Mouse (Mus musculus) left cerebral cortex, adult 8-10 months (tissue): ENCODE measurements around the gene Car10. TPM values are rescaled to one million over a fixed set of nuclear protein-coding genes. Genes with fewer than 3 reads are reported as not detected.

Experiments used
- DNase-seq, 2 experiments: peaks; one replicate each; pipeline ENCODE4 v3.0.0; 2022; ENCODE audit warnings: low spot score in 2 of 2
- total RNA-seq, 4 experiments: library from RNA; stranded (reverse); gene quantifications; 2 replicates each; pipeline ENCODE4 v1.2.4; 2022

The Car10 gene
- total RNA-seq, 4 experiments from 2014 or later: 109 to 120 (median 112) TPM

GRCm38 (mm10) chr11:93490211-93490820, 392.5 kb downstream of the Car10 start:
- peak in 1 of 2 experiments; percentile 46 for DNase-seq

GRCm38 (mm10) chr11:93497896-93498295, 400.1 kb downstream of the Car10 start:
- DNase-seq: no peak

GRCm38 (mm10) chr11:93500442-93500841, 402.6 kb downstream of the Car10 start:
- no peak for DNase-seq

- DNase-seq: no peak
Observed at GRCm38 (mm10) chr11:93501671-93502070, 403.8 kb downstream of the Car10 start.

- DNase-seq: no peak
Observed at GRCm38 (mm10) chr11:93502864-93503263, 405.0 kb downstream of the Car10 start.

- no peak for DNase-seq
Observed at GRCm38 (mm10) chr11:93503469-93503868, 405.6 kb downstream of the Car10 start.

- no peak for DNase-seq
Observed at GRCm38 (mm10) chr11:93509527-93510235, 411.9 kb downstream of the Car10 start.

- no peak for DNase-seq
Observed at GRCm38 (mm10) chr11:93512843-93513242, 415.0 kb downstream of the Car10 start.

- DNase-seq: no peak
Observed at GRCm38 (mm10) chr11:93514396-93514795, 416.6 kb downstream of the Car10 start.

- DNase-seq: no peak
Observed at GRCm38 (mm10) chr11:93515566-93515965, 417.7 kb downstream of the Car10 start.

- DNase-seq: no peak
Observed at GRCm38 (mm10) chr11:93516216-93516615, 418.4 kb downstream of the Car10 start.

- DNase-seq: no peak
Observed at GRCm38 (mm10) chr11:93516946-93517345, 419.1 kb downstream of the Car10 start.

GRCm38 (mm10) chr11:93522501-93522900, 424.7 kb downstream of the Car10 start:
- peak in 1 of 2 experiments; percentile 29 for DNase-seq

GRCm38 (mm10) chr11:93525921-93526320, 428.1 kb downstream of the Car10 start:
- no peak for DNase-seq

- DNase-seq: no peak
Observed at GRCm38 (mm10) chr11:93531029-93531680, 433.3 kb downstream of the Car10 start.

GRCm38 (mm10) chr11:93536244-93536643, 438.4 kb downstream of the Car10 start:
- DNase-seq: no peak

- no peak for DNase-seq
Observed at GRCm38 (mm10) chr11:93548904-93549303, 451.1 kb downstream of the Car10 start.

- peak in 1 of 2 experiments; percentile 23 for DNase-seq
Observed at GRCm38 (mm10) chr11:93550908-93551307, 453.1 kb downstream of the Car10 start.

GRCm38 (mm10) chr11:93559118-93559517, 461.3 kb downstream of the Car10 start:
- no peak for DNase-seq

- DNase-seq: no peak
Observed at GRCm38 (mm10) chr11:93560570-93560969, 462.7 kb downstream of the Car10 start.

- DNase-seq: no peak
Observed at GRCm38 (mm10) chr11:93562330-93562865, 464.6 kb downstream of the Car10 start.

- peak in 1 of 2 experiments; percentile 92 for DNase-seq
Observed at GRCm38 (mm10) chr11:93565756-93566155, 467.9 kb downstream of the Car10 start.
